8 mouse cellular contexts compared by ENCODE assay signal in genomic region chr2:151494035-151494803, GRCm38 (mm10). TPM values are rescaled to one million over a fixed set of nuclear protein-coding genes. Genes with fewer than 3 reads are reported as not detected.
DNase-seq lines count a peak whose midpoint lies in the region; ATAC-seq lines count a peak whose summit lies in the region.

TSS of gene Nsfl1c (plus strand) at chr2:151494182.

- H3K27ac ChIP-seq in intestine, embryonic 14.5 days (ENCODE audit: low read depth) = 0 out of 2 replicates have a peak within 1 kb of the TSS, but pooled peaks have one; percentile 43

- no peaks in the 10 kb centered on the region for H3K27me3 ChIP-seq in intestine, embryonic 14.5 days (replicated peaks; ENCODE audit: control insufficient read depth, insufficient read depth, low read length)

- ATAC-seq in intestine, embryonic 14.5 days (replicated peaks; ENCODE audit: low FRiP score, low TSS enrichment, low read depth) = peak; percentile 100

- DNase-seq in adrenal gland, adult 18-20 months (ENCODE audit: low spot score in 2 of 2) = peak; percentile 97
- peak; percentile 96 for DNase-seq in embryo, embryonic 11 days
- DNase-seq in gastrocnemius, postnatal 25 days = peak; percentile 90
- DNase-seq in intestine, embryonic 14.5 days (ENCODE audit: low spot score) = peak; percentile 99
- DNase-seq in left cerebral cortex, postnatal 14 days (ENCODE audit: low spot score in 2 of 2) = peak; percentile 96 to 97
- DNase-seq in mesoderm, embryonic 11.5 days (ENCODE audit: low read depth, low spot score) = peak; percentile 98
- DNase-seq in right cerebral cortex, postnatal 36 days (ENCODE audit: low spot score in 2 of 2) = peak; percentile 89 to 92
- DNase-seq in yolk sac, embryonic 10.5 days (ENCODE audit: low spot score) = peak; percentile 88

- no peaks in the 10 kb centered on the region for H3K4me1 ChIP-seq in intestine, embryonic 14.5 days (replicated peaks; ENCODE audit: control insufficient read depth, insufficient read depth, low read length)

- H3K9me3 ChIP-seq in intestine, embryonic 14.5 days (ENCODE audit: control insufficient read depth, low read length) = no peaks in the 10 kb centered on the region

- intact Hi-C loops in left cerebral cortex, postnatal 14 days (cut with DNase I) = loop anchor here (1.0 to 5.0 kb wide), 3 partner anchors 49 to 247 kb away; partner anchors contain the start of gene Fkbp1a

- H3K9ac ChIP-seq in intestine, embryonic 14.5 days (ENCODE audit: low read length) = peak within 1 kb of the TSS; percentile 95

- under 1% methylated on average over 71 of the region's 73 CpGs for WGBS in intestine, embryonic 14.5 days

- peak within 1 kb of the TSS; percentile 76 for H3K4me2 ChIP-seq in intestine, embryonic 14.5 days (ENCODE audit: low read length)

- H3K4me3 ChIP-seq in intestine, embryonic 14.5 days (ENCODE audit: low read depth, low read length) = peak within 1 kb of the TSS; percentile 95

- peaks cover 30% of the 10 kb centered on the region for H3K36me3 ChIP-seq in intestine, embryonic 14.5 days (ENCODE audit: control insufficient read depth, insufficient read depth, low read length)

RNA-seq across cellular contexts. Expression of gene Nsfl1c, which starts in this region (rescaled TPM):
- total RNA-seq in adrenal gland, adult 18-20 months (2021) = 100 to 1,000 TPM; 143 to 159 TPM
- 10 to 100 TPM; 63.1 to 74.3 TPM for total RNA-seq in gastrocnemius, postnatal 25 days (2021)
- 203 and 225 TPM in 2 replicates for polyA plus RNA-seq in intestine, embryonic 14.5 days (2014; fragmentation: Nextera tagmentation; extraction: Ambion mirVana)
- 100 to 1,000 TPM; 138 TPM for total RNA-seq in left cerebral cortex, postnatal 14 days (2021)

Comparison
In these comparisons a context has a peak if more than half of its experiments do, and no peak if none do; other contexts are left out.
1. Peak in every context shown above with its lines: DNase-seq, ATAC-seq, H3K4me3 ChIP-seq and H3K27ac ChIP-seq.